ENCODE assay signal across 16 mouse cellular contexts in the genomic region with DNA sequence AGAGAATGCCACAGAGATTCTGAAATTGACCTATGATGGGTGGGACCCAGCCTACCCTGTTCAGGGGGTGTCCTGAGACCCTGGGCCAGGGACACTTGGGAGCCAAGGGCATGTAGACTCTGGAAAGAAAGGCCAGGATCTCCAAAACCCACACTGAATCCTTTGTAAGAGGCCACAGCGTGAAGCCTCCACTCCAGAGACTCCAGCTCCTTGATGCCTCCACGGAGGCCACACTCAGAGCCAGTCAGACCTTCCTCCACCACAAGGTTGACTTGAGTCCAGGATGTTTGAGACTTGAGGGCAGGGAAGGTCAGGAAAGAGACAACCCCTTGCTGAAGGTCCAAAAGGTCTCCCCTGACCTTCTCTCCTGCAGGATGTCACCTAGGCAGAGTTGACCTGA. TPM values are rescaled to one million over a fixed set of nuclear protein-coding genes. Genes with fewer than 3 reads are reported as not detected.
A peak's percentile ranks its signal among the peaks of the same experiment; 100 is the strongest.
DNase-seq lines count a peak whose midpoint lies in the region; ATAC-seq and TF ChIP-seq lines count a peak whose summit lies in the region.
"Had no signal": no experiment of that assay in that cellular context is flagged by ENCODE, and none has a peak within 500 bp of the region (broad histone marks: within the 10 kb centered on the region; RNA-seq: fewer than 3 reads in every experiment).

No protein-coding gene starts in this region.

- H3K27me3 ChIP-seq in intestine, embryonic 15.5 days (replicated peaks) = no peaks in the 10 kb centered on the region
- H3K27me3 ChIP-seq in intestine, embryonic 16.5 days (replicated peaks; ENCODE audit: control insufficient read depth, insufficient read depth, low read length) = no peaks in the 10 kb centered on the region
- H3K27me3 ChIP-seq in stomach, postnatal 0 days (ENCODE audit: control insufficient read depth, insufficient read depth, low read length) = no peaks in the 10 kb centered on the region

- DNase-seq in cerebellum, adult 11-12 months = peak; percentile 7
- no peak for DNase-seq in cerebellum, adult 8-10 months
- DNase-seq in ovary, adult 18-20 months (ENCODE audit: low spot score) = peak; percentile 0
- DNase-seq in ovary, postnatal 10 days (ENCODE audit: low spot score) = no peak
- peak; percentile 13 for DNase-seq in stomach, postnatal 0 days (ENCODE audit: low spot score)
- DNase-seq in urinary bladder, adult 2 months (ENCODE audit: low spot score) = no peak
- DNase-seq: adrenal gland, postnatal 25 days; heart, adult 18-20 months; heart, postnatal 4 days; left cerebral cortex, postnatal 4 days; lung, embryonic 14.5 days; right cerebral cortex, postnatal 25 days had no signal

- H3K27ac ChIP-seq in intestine, embryonic 15.5 days = no peak overlapping the region
- no peak overlapping the region for H3K27ac ChIP-seq in intestine, embryonic 16.5 days (ENCODE audit: low read length)
- H3K27ac ChIP-seq in stomach, postnatal 0 days (replicated peaks) = no peak overlapping the region; the same call in 1 of the 2 replicates

- ATAC-seq in intestine, embryonic 15.5 days = no peak
- no peak for ATAC-seq in intestine, embryonic 16.5 days
- no peak for ATAC-seq in stomach, postnatal 0 days (ENCODE audit: low FRiP score, low TSS enrichment)

- no peak for TF ChIP-seq CTCF in stomach, postnatal 0 days (IDR thresholded peaks at IDR 0.05; ENCODE audit: low read depth)

- no peaks in the 10 kb centered on the region for H3K9me3 ChIP-seq in intestine, embryonic 15.5 days
- no peaks in the 10 kb centered on the region for H3K9me3 ChIP-seq in intestine, embryonic 16.5 days (ENCODE audit: control insufficient read depth, low read length)
- no peaks in the 10 kb centered on the region for H3K9me3 ChIP-seq in stomach, postnatal 0 days (ENCODE audit: control insufficient read depth, low read length)

- no peak for TF ChIP-seq EP300 in stomach, postnatal 0 days (optimal IDR thresholded peaks at IDR 0.05)

- 86% methylated on average over 2 of the region's 2 CpGs for WGBS in intestine, embryonic 15.5 days
- 85% methylated on average over 2 of the region's 2 CpGs for WGBS in intestine, embryonic 16.5 days
- WGBS in stomach, postnatal 0 days = 89% methylated on average over 2 of the region's 2 CpGs

- H3K36me3 ChIP-seq in intestine, embryonic 15.5 days = 0 out of 2 replicates have a peak, but pooled peaks cover 6% of the 10 kb centered on the region
- H3K36me3 ChIP-seq in intestine, embryonic 16.5 days (ENCODE audit: control insufficient read depth, insufficient read depth, low read length) = peaks cover 4% of the 10 kb centered on the region; the same call in 1 of the 2 replicates
- no peaks in the 10 kb centered on the region for H3K36me3 ChIP-seq in stomach, postnatal 0 days (ENCODE audit: control insufficient read depth, insufficient read depth, low read length)

- no peak overlapping the region for H3K9ac ChIP-seq in intestine, embryonic 15.5 days
- no peak overlapping the region for H3K9ac ChIP-seq in intestine, embryonic 16.5 days (ENCODE audit: low read depth, low read length)
- H3K9ac ChIP-seq in stomach, postnatal 0 days (ENCODE audit: low read length) = no peak overlapping the region

- H3K4me3 ChIP-seq in intestine, embryonic 15.5 days (replicated peaks) = no peak overlapping the region
- no peak overlapping the region for H3K4me3 ChIP-seq in intestine, embryonic 16.5 days (ENCODE audit: low read length)
- no peak overlapping the region for H3K4me3 ChIP-seq in stomach, postnatal 0 days (ENCODE audit: low read depth, low read length)

- peak overlapping the region; percentile 93; the same call in 1 of the 2 replicates for H3K4me2 ChIP-seq in intestine, embryonic 15.5 days (replicated peaks)
- H3K4me2 ChIP-seq in intestine, embryonic 16.5 days (ENCODE audit: low read depth, low read length) = no peak overlapping the region
- no peak overlapping the region for H3K4me2 ChIP-seq in stomach, postnatal 0 days (replicated peaks; ENCODE audit: low read depth)

- H3K4me1 ChIP-seq in intestine, embryonic 15.5 days (replicated peaks) = 0 out of 2 replicates have a peak, but pooled peaks cover 8% of the 10 kb centered on the region
- H3K4me1 ChIP-seq in intestine, embryonic 16.5 days (ENCODE audit: control insufficient read depth, insufficient read depth, low read length) = peaks cover 22% of the 10 kb centered on the region
- no peaks in the 10 kb centered on the region for H3K4me1 ChIP-seq in stomach, postnatal 0 days (replicated peaks; ENCODE audit: control insufficient read depth, insufficient read depth)

RNA-seq across cellular contexts. Expression of a gene that starts 0.8 kb away (rescaled TPM):
- 106 and 121 TPM in 2 replicates for polyA plus RNA-seq in intestine, embryonic 15.5 days (2015; fragmentation: Nextera tagmentation; extraction: Ambion mirVana)
- polyA plus RNA-seq in intestine, embryonic 16.5 days (2015; fragmentation: Nextera tagmentation; extraction: Ambion mirVana) = 140 and 145 TPM in 2 replicates
- 81.8 and 92.1 TPM in 2 replicates for polyA plus RNA-seq in stomach, postnatal 0 days (2015; fragmentation: Nextera tagmentation; extraction: Ambion mirVana)
- polyA plus RNA-seq in urinary bladder, adult 2 months (2012; rRNA removed) = 21.5 and 29.1 TPM in 2 replicates

RNA-seq across cellular contexts. Expression of a gene that starts 20.6 kb away (rescaled TPM):
- polyA plus RNA-seq in intestine, embryonic 15.5 days (2015; fragmentation: Nextera tagmentation; extraction: Ambion mirVana) = 40.5 and 44.3 TPM in 2 replicates
- polyA plus RNA-seq in intestine, embryonic 16.5 days (2015; fragmentation: Nextera tagmentation; extraction: Ambion mirVana) = 36.7 and 38.4 TPM in 2 replicates
- polyA plus RNA-seq in stomach, postnatal 0 days (2015; fragmentation: Nextera tagmentation; extraction: Ambion mirVana) = 24.0 and 25.4 TPM in 2 replicates
- polyA plus RNA-seq in urinary bladder, adult 2 months (2012; rRNA removed) = 54.3 and 59.5 TPM in 2 replicates

RNA-seq across cellular contexts. Expression of a gene that starts 52.7 kb away (rescaled TPM):
- polyA plus RNA-seq in intestine, embryonic 15.5 days (2015; fragmentation: Nextera tagmentation; extraction: Ambion mirVana) = not detected in 2 replicates
- polyA plus RNA-seq in intestine, embryonic 16.5 days (2015; fragmentation: Nextera tagmentation; extraction: Ambion mirVana) = not detected in 2 replicates
- not detected in 2 replicates for polyA plus RNA-seq in stomach, postnatal 0 days (2015; fragmentation: Nextera tagmentation; extraction: Ambion mirVana)
- not detected in 2 replicates for polyA plus RNA-seq in urinary bladder, adult 2 months (2012; rRNA removed)
- polyA plus RNA-seq: kidney, embryonic 14.5 days; lung, embryonic 14.5 days; stomach, embryonic 16.5 days had no signal

Comparison
In these comparisons a context has a peak if more than half of its experiments do, and no peak if none do; other contexts are left out.
1. DNase-seq: peak in cerebellum, adult 11-12 months (single experiment), ovary, adult 18-20 months (single experiment) and stomach, postnatal 0 days (single experiment); none in cerebellum, adult 8-10 months (single experiment), ovary, postnatal 10 days (single experiment) and urinary bladder, adult 2 months (single experiment).